Mouse (Mus musculus): Measurements from ENCODE around the gene Neo1.

GRCm38 (mm10) chr9:58882686-58883085 is 153.6 kb downstream of the Neo1 start:
- no peak for TF ChIP-seq CTCF (IDR thresholded peaks at IDR 0.05; ENCODE audit: low read depth)
- TF ChIP-seq EP300 (optimal IDR thresholded peaks at IDR 0.05): no peak

Data from stomach, postnatal 0 days (tissue).